Mouse (Mus musculus): Measurements from ENCODE around the gene Gm10392.

Gene Gm10392

GRCm38 (mm10) chr11:77492311-77492871 lies 26.6 kb downstream of the Gm10392 start:
- DNase-seq (ENCODE audit: low spot score in 2 of 2) = peak; percentile 44 to 51

DNA sequence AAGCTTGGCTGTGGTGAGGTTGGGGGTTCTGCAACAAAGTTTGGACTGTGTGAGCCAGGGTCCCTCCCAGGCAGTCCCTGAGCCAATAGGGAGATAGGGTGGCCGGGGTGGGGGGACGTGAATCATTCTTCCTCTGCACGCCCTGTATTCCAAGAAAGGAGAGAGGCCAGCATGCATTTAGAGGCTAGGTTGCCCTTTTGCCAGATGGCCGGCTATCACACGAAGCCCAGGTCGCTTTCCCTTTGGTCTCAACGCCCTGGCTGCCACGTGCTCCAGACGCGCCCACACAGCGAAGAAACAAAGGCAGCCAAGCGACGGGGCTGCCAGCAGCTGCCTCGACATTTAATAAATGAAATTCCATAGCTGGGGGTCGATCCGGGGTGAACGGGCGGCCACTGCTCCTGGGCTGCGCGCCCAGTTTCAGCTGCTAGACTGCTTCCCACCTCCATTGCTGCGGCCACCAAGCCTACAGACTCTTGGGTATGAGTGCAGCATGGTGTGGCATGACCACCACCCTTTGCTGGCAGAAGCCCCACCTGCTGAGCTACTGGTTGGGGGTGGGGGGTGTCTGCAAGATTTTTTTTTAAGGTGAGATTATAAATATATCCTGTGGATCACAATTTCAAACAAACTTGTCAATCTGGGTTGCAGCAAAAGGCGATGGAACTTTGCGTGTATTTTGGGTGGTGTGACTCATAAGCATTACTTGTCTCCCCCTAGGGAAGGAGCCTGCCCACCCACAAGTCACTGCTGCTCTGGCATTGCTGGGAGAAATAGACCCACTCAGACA lies 27.3 kb downstream of the Gm10392 start:
- DNase-seq (ENCODE audit: low spot score in 2 of 2) = peak in 1 of 2 experiments; percentile 50

DNA sequence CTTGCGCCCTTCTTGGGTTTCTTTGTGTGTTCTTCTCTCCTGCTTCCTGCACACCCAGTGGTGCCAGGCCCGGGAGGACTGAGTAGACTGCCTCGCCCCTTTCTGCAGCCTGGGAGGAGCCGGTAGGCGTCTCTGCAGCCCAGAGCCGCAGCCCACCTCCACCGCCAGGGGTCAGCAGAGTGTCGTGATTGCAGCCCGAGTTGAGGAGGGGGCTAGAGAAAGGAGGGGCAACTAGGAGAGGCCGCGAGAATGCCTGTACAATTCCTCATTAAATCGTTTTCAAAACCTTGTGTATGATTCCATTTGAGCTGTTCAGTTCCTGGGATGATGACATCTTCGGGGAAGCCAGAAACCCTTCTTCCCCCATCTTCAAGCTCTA lies 27.9 kb downstream of the Gm10392 start:
- DNase-seq (ENCODE audit: low spot score in 2 of 2) = peak; percentile 89 to 98

- no peak for DNase-seq (ENCODE audit: low spot score in 2 of 2)
Measured at GRCm38 (mm10) chr11:77490451-77490850, 28.5 kb downstream of the Gm10392 start.

- peak; percentile 47 to 55 for DNase-seq (ENCODE audit: low spot score in 2 of 2)
Measured at GRCm38 (mm10) chr11:77489591-77490235, 29.3 kb downstream of the Gm10392 start, which contains the start of gene Ankrd13b. TSS of gene Ankrd13b (minus strand) at chr11:77489678.

- no peak for DNase-seq (ENCODE audit: low spot score in 2 of 2)
Measured at GRCm38 (mm10) chr11:77488771-77489581, 30.0 kb downstream of the Gm10392 start.

DNA sequence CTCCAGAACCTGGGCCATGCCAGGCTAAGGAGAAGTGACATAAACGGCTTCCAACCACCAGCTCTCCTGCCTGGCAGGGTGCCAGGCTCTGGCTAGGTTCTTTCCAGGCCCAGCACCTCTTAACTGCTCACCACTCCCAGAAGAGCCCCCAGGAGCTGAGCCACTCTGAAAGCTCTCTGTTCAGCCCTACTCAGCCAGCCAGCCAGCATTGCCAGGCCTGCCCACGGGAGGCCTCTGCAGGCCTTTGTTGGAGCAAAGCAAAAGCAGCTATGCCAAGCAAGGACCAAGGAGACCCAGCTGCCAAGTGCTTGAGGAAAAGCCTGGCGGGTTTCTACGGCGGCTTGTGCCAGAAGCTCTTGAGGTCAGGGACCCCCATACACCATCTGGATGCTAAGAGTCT lies 32.2 kb downstream of the Gm10392 start:
- no peak for DNase-seq (ENCODE audit: low spot score in 2 of 2)

GRCm38 (mm10) chr11:77485229-77485628 lies 33.8 kb downstream of the Gm10392 start:
- DNase-seq (ENCODE audit: low spot score in 2 of 2) = no peak

- peak; percentile 69 to 71 for DNase-seq (ENCODE audit: low spot score in 2 of 2)
Measured at GRCm38 (mm10) chr11:77483510-77484255, 35.3 kb downstream of the Gm10392 start.

DNA sequence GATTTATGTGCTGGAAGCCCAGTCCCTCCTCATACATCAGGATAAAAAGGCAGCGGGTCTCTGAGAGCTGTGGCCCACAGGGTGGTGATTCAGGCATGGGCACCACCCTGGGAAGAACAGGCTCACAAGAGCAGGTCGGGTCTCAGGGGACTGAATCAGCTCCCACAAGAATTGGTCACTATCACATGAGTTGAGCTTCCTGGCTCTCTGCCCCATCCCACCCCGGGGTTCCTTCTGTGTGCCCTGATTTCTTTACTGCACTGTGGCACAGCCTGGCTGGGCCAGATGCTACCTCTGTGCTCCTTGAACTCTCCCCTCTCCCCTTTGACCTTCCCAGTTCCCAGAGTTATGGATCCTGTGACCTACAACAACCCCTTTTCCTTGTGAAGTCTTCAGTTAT lies 36.0 kb downstream of the Gm10392 start:
- no peak for DNase-seq (ENCODE audit: low spot score in 2 of 2)

DNA sequence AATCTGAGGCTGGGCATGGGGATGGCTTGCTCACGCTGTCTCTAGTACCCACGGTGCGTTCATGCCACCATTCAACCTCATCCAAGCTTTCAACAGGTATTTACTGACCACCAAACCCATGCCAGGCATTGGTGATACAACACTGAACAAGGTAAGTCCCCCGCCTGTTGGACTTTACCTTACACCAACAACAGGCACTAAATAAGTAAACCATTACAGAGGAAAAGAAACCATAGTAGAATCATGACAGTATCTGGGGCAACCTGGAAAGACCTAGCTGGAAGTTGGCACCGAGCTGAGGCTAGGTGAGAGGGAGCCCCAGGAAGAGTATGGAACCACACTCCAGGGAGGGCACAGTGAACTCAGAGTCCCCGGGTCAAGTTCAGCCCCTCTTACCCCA lies 42.1 kb downstream of the Gm10392 start:
- no peak for DNase-seq (ENCODE audit: low spot score in 2 of 2)

- no peak for DNase-seq (ENCODE audit: low spot score in 2 of 2)
Measured at GRCm38 (mm10) chr11:77476216-77476615, 42.8 kb downstream of the Gm10392 start.

GRCm38 (mm10) chr11:77472775-77473174 lies 46.2 kb downstream of the Gm10392 start:
- DNase-seq (ENCODE audit: low spot score in 2 of 2) = no peak

DNA sequence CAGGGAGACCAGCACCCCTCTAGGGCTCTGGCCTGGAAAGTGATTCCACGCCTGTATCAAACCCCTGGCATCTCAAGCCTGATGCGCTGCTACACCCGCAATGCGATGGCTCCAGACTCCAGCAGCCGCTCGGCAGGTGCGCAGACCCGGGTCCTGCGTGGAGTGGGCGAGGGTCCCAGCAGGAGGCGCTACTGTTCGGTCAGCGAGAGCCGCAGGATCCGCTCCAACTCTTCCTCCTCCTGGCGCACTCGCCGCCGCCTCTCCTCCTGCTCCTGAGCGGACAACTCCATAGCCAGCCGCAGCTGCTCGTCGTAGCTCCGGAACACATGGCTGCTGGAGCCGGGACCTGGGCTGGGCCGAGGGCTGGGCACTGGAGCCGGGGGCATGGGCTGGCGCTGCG lies 47.6 kb downstream of the Gm10392 start:
- no peak for DNase-seq (ENCODE audit: low spot score in 2 of 2)

- no peak for DNase-seq (ENCODE audit: low spot score in 2 of 2)
Measured at GRCm38 (mm10) chr11:77468397-77468796, 50.6 kb downstream of the Gm10392 start.

DNA sequence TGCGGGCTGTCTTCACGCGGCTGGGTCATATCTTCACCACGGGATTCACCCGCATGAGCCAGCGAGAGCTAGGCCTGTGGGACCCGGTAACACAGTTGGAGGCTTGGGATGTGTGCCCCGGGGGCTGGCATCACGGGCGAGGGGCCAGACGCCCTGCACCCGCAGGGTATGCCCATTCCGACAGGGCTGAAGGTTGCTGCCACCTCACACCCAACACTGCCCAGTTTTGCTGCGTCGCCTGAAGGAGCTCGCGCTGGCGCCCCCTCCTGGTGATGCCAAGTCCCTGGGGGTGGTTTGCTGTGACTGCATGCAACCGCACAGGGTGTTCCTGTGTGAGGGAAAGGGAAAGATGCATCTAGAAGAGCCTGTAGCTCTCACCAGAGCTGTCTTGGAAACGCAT lies 51.2 kb downstream of the Gm10392 start:
- peak; percentile 73 to 92 for DNase-seq (ENCODE audit: low spot score in 2 of 2)

GRCm38 (mm10) chr11:77467157-77467556 lies 51.8 kb downstream of the Gm10392 start:
- peak; percentile 81 to 91 for DNase-seq (ENCODE audit: low spot score in 2 of 2)
